22 mouse cellular contexts compared by ENCODE assay signal in the genomic region with DNA sequence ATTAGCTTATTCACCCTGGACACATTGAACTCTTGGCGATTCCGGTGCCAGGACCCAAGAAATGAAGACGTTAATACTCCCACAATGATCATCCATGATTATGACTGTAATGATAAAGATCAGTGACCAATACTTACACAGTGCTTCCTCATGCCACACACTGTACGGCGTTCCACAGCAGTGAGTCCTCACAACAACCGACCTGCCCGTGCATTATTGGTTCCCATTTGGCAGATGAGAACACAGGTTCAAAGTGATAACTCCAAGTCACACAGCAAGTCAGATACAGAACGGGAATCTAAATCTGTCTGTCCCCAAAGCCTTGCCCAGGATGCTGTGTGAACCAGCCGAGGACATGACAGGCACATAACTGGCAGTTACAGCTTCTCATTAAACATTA. TPM values are rescaled to one million over a fixed set of nuclear protein-coding genes. Genes with fewer than 3 reads are reported as not detected.
DNase-seq lines count a peak whose midpoint lies in the region; TF ChIP-seq lines count a peak whose summit lies in the region.
"Had no signal": no experiment of that assay in that cellular context is flagged by ENCODE, and none has a peak within 500 bp of the region (broad histone marks: within the 10 kb centered on the region; RNA-seq: fewer than 3 reads in every experiment).

No protein-coding gene starts in this region.

- no peak for TF ChIP-seq CTCF in small intestine, adult 2 months (IDR thresholded peaks at IDR 0.05; ENCODE audit: extremely low read depth, insufficient read length, insufficient replicate concordance, low read depth, low read length)

- TF ChIP-seq POLR2A in small intestine, adult 2 months (IDR thresholded peaks at IDR 0.05; ENCODE audit: low read depth, low read length): no peak

- H3K27ac ChIP-seq in heart, embryonic 10.5 days: no peak overlapping the region
- peak overlapping the region; percentile 57 for H3K27ac ChIP-seq in small intestine, adult 2 months (ENCODE audit: insufficient read depth, low read depth, low read length)
- H3K27ac ChIP-seq: embryonic facial prominence, embryonic 10.5 days; embryonic facial prominence, embryonic 12.5 days; forebrain, embryonic 13.5 days; forebrain, embryonic 15.5 days had no signal

- 87% methylated on average over 9 of the region's 9 CpGs for WGBS in heart, embryonic 10.5 days
- 68% methylated on average over 9 of the region's 9 CpGs for WGBS in small intestine, adult 2 months

- no peaks in the 10 kb centered on the region for H3K9me3 ChIP-seq in heart, embryonic 10.5 days
- H3K9me3 ChIP-seq: embryonic facial prominence, embryonic 10.5 days; embryonic facial prominence, embryonic 12.5 days; forebrain, embryonic 13.5 days; forebrain, embryonic 15.5 days; G1E had no signal

- peaks cover 17% of the 10 kb centered on the region for H3K36me3 ChIP-seq in heart, embryonic 10.5 days
- H3K36me3 ChIP-seq in small intestine, adult 2 months (ENCODE audit: control insufficient read depth, insufficient read depth, low read length): peaks cover 9% of the 10 kb centered on the region
- H3K36me3 ChIP-seq: forebrain, embryonic 15.5 days; G1E had no signal

- DNase-seq in heart, adult 11 months: peak; percentile 74
- DNase-seq in heart, embryonic 10.5 days (ENCODE audit: low spot score): no peak
- no peak for DNase-seq in lung, postnatal 10 days
- DNase-seq in layer of hippocampus, adult 9-10 months (ENCODE audit: low spot score): no peak
- DNase-seq: adrenal gland, adult 8-10 months; adrenal gland, postnatal 14 days; adrenal gland, postnatal 36 days; B cell, adult 2 months; cerebellum, adult 11-12 months; cerebellum, adult 2 months; cerebellum, adult 9-10 months; cerebellum, postnatal 10 days; cerebellum, postnatal 25 days; forebrain, postnatal 0 days had no signal

- H3K27me3 ChIP-seq in heart, embryonic 10.5 days (ENCODE audit: insufficient read depth, poor library complexity, severe bottlenecking): no peaks in the 10 kb centered on the region
- H3K27me3 ChIP-seq in small intestine, adult 2 months (ENCODE audit: control insufficient read depth, insufficient read depth, low read length): no peaks in the 10 kb centered on the region
- H3K27me3 ChIP-seq: CH12.LX; embryonic facial prominence, embryonic 12.5 days; forebrain, embryonic 13.5 days; forebrain, embryonic 15.5 days; Patski had no signal

- H3K4me3 ChIP-seq in heart, embryonic 10.5 days: no peak overlapping the region
- no peak overlapping the region for H3K4me3 ChIP-seq in small intestine, adult 2 months (ENCODE audit: low read depth, low read length)
- H3K4me3 ChIP-seq: embryonic facial prominence, embryonic 10.5 days; embryonic facial prominence, embryonic 12.5 days; forebrain, embryonic 13.5 days; forebrain, embryonic 15.5 days had no signal

- H3K4me1 ChIP-seq in heart, embryonic 10.5 days: peaks cover 33% of the 10 kb centered on the region
- peaks cover 24% of the 10 kb centered on the region for H3K4me1 ChIP-seq in small intestine, adult 2 months (ENCODE audit: control insufficient read depth, insufficient read depth, insufficient read length, low read length)
- H3K4me1 ChIP-seq: embryonic facial prominence, embryonic 12.5 days; forebrain, embryonic 13.5 days; forebrain, embryonic 15.5 days had no signal

RNA-seq across cellular contexts. Expression of a gene that starts 25.0 kb away (rescaled TPM):
- polyA plus RNA-seq in heart, embryonic 10.5 days (2016; fragmentation: Nextera tagmentation; extraction: Ambion mirVana): 11.9 and 15.1 TPM in 2 replicates
- 19.4 and 53.4 TPM in 2 replicates for polyA plus RNA-seq in small intestine, adult 2 months (2012; rRNA removed)
